Mouse (Mus musculus) heart, postnatal 10 days (tissue): ENCODE data around the gene Ppp5c. TPM values are rescaled to one million over a fixed set of nuclear protein-coding genes. Genes with fewer than 3 reads are reported as not detected.
"Not testable (repeated sequence)": the region's sequence is repeated elsewhere in the genome, so short reads cannot be mapped to it uniquely, and the experiment has no call there.

ENCODE experiments used
- DNase-seq, 2 experiments: peaks; one replicate each; pipeline ENCODE4 v3.0.0; 2021
- intact Hi-C: fragments of 180-260 bp; cut with DNase I; formaldehyde crosslinking; loops from one replicate; pipeline ENCODE4 v1.15.1; 2025
- total RNA-seq, 2 experiments: library from RNA; stranded (reverse); gene quantifications; 2 replicates each; pipeline ENCODE4 v1.2.3; 2021

The Ppp5c gene
- total RNA-seq = 100 to 1,000 TPM; 104 to 105 TPM

GRCm38 (mm10) chr7:17027588-17028343, at the start of gene Ppp5c:
Ppp5c (minus strand) TSS chr7:17027924.
- peak; percentile 94 to 95 for DNase-seq
- intact Hi-C loops = no loop called here

- DNase-seq = no peak
- intact Hi-C loops = loop anchor here (10.0 kb wide), 1 partner anchor 1318 kb away; no protein-coding TSS in a partner anchor
These were observed 48.8 kb upstream of the Ppp5c start for GRCm38 (mm10) chr7:17076542-17076941.

GRCm38 (mm10) chr7:17073904-17074615, 46.3 kb upstream of the Ppp5c start, which contains the start of gene Psg16:
Psg16 (plus strand) TSS chr7:17074040.
- intact Hi-C loops = loop anchor here (2.0 to 10.0 kb wide), 3 partner anchors 1321 to 1798 kb away; partner anchors contain the start of gene Pglyrp1
- peak; percentile 52 to 72 for DNase-seq

- intact Hi-C loops = loop anchor here (5.0 to 10.0 kb wide), 2 partner anchors 1321 to 1799 kb away; partner anchors contain the start of gene Pglyrp1
- no peak for DNase-seq
These were observed 45.8 kb upstream of the Ppp5c start for GRCm38 (mm10) chr7:17073513-17073903.

GRCm38 (mm10) chr7:17067651-17068050, 39.9 kb upstream of the Ppp5c start:
- peak in 1 of 2 experiments; percentile 30 for DNase-seq
- intact Hi-C loops = not testable (repeated sequence)

- no peak for DNase-seq
- intact Hi-C loops = loop anchor here (1.0 kb wide), 3 partner anchors 65 to 134 kb away; no protein-coding TSS in a partner anchor
These were observed 39.3 kb upstream of the Ppp5c start for GRCm38 (mm10) chr7:17067000-17067399.

- intact Hi-C loops = loop anchor here (1.0 kb wide), 3 partner anchors 64 to 133 kb away; no protein-coding TSS in a partner anchor
These were observed 38.7 kb upstream of the Ppp5c start for GRCm38 (mm10) chr7:17066412-17066811.

GRCm38 (mm10) chr7:17065620-17066019, 37.9 kb upstream of the Ppp5c start:
- no peak for DNase-seq
- intact Hi-C loops = loop anchor here (1.0 kb wide), 3 partner anchors 63 to 132 kb away; no protein-coding TSS in a partner anchor

More at GRCm38 (mm10) chr7:17066412-17066811, 38.7 kb upstream of the Ppp5c start:
- DNase-seq = peak; percentile 87 to 93

GRCm38 (mm10) chr7:17062845-17063244, 35.1 kb upstream of the Ppp5c start:
- no peak for DNase-seq

GRCm38 (mm10) chr7:17062389-17062788, 34.7 kb upstream of the Ppp5c start, which contains the start of gene Hif3a:
Hif3a (minus strand) TSS chr7:17062427.
- DNase-seq = peak; percentile 52 to 53
- intact Hi-C loops = no loop called here

More at GRCm38 (mm10) chr7:17062845-17063244, 35.1 kb upstream of the Ppp5c start:
- intact Hi-C loops = no loop called here

- intact Hi-C loops = loop anchor here (2.0 kb wide), 1 partner anchor 36 kb away; no protein-coding TSS in a partner anchor
- DNase-seq = peak; percentile 40 to 42
These were observed 33.3 kb upstream of the Ppp5c start for GRCm38 (mm10) chr7:17060782-17061605.

GRCm38 (mm10) chr7:17060031-17060781, 32.5 kb upstream of the Ppp5c start:
- peak; percentile 96 to 97 for DNase-seq

GRCm38 (mm10) chr7:17059463-17059844, 31.7 kb upstream of the Ppp5c start:
- no peak for DNase-seq
- intact Hi-C loops = no loop called here

More at GRCm38 (mm10) chr7:17060031-17060781, 32.5 kb upstream of the Ppp5c start:
- intact Hi-C loops = loop anchor here (2.0 kb wide), 1 partner anchor 35 kb away; no protein-coding TSS in a partner anchor

- intact Hi-C loops = no loop called here
- DNase-seq = peak; percentile 21 to 54
These were observed 31.2 kb upstream of the Ppp5c start for GRCm38 (mm10) chr7:17058816-17059462.

GRCm38 (mm10) chr7:17058071-17058689, 30.5 kb upstream of the Ppp5c start:
- intact Hi-C loops = no loop called here
- DNase-seq = peak; percentile 85 to 92

- DNase-seq = peak; percentile 38 to 42
- intact Hi-C loops = no loop called here
These were observed 29.1 kb upstream of the Ppp5c start for GRCm38 (mm10) chr7:17056601-17057523.

- DNase-seq = peak; percentile 79 to 85
- intact Hi-C loops = no loop called here
These were observed 28.4 kb upstream of the Ppp5c start for GRCm38 (mm10) chr7:17056081-17056581.
